Mouse (Mus musculus): ENCODE measurements around the gene Ptprq. TPM values are rescaled to one million over a fixed set of nuclear protein-coding genes. Genes with fewer than 3 reads are reported as not detected.

The Ptprq gene
- polyA plus RNA-seq, 1 experiment from 2014 or later = 0.02 TPM

- Histone ChIP-seq H3K27me3 (replicated peaks; ENCODE audit: control insufficient read depth, insufficient read depth, low read length) (no peaks in the 10 kb centered on the region), H3K27ac (ENCODE audit: low read length) (no peak within 1 kb of the TSS), H3K9ac (ENCODE audit: low read depth, low read length) (no peak within 1 kb of the TSS), H3K4me3 (ENCODE audit: low read length) (no peak within 1 kb of the TSS), H3K9me3 (ENCODE audit: control insufficient read depth, low read length) (no peaks in the 10 kb centered on the region), H3K36me3 (ENCODE audit: control insufficient read depth, insufficient read depth, low read length) (no peaks in the 10 kb centered on the region), H3K4me1 (ENCODE audit: control insufficient read depth, insufficient read depth, low read length) (no peaks in the 10 kb centered on the region), H3K4me2 (ENCODE audit: low read depth, low read length) (no peak within 1 kb of the TSS)
- no peak for ATAC-seq
- WGBS = 61% methylated on average over 8 of the region's 8 CpGs
These were observed 234.0 kb downstream of the Ptprq start, which contains the start of gene Myf5 for GRCm38 (mm10) chr10:107485870-107486269. Myf5 (minus strand) TSS chr10:107486134.

GRCm38 (mm10) chr10:107484050-107484449, 235.8 kb downstream of the Ptprq start:
- no peak for ATAC-seq
- 60% methylated on average over 10 of the region's 10 CpGs for WGBS
- Histone ChIP-seq H3K27ac (ENCODE audit: low read length) (no peak overlapping the region), H3K36me3 (ENCODE audit: control insufficient read depth, insufficient read depth, low read length) (no peaks in the 10 kb centered on the region), H3K9me3 (ENCODE audit: control insufficient read depth, low read length) (no peaks in the 10 kb centered on the region), H3K9ac (ENCODE audit: low read depth, low read length) (no peak overlapping the region), H3K4me2 (ENCODE audit: low read depth, low read length) (no peak overlapping the region), H3K4me3 (ENCODE audit: low read length) (no peak overlapping the region), H3K4me1 (ENCODE audit: control insufficient read depth, insufficient read depth, low read length) (no peaks in the 10 kb centered on the region), H3K27me3 (replicated peaks; ENCODE audit: control insufficient read depth, insufficient read depth, low read length) (no peaks in the 10 kb centered on the region)

GRCm38 (mm10) chr10:107473497-107473896, 246.4 kb downstream of the Ptprq start:
- no peak overlapping the region for H3K27ac ChIP-seq (ENCODE audit: low read length)
- H3K9ac ChIP-seq (ENCODE audit: low read depth, low read length) = no peak overlapping the region
- no peaks in the 10 kb centered on the region for H3K4me1 ChIP-seq (ENCODE audit: control insufficient read depth, insufficient read depth, low read length)
- H3K27me3 ChIP-seq (replicated peaks; ENCODE audit: control insufficient read depth, insufficient read depth, low read length) = no peaks in the 10 kb centered on the region
- WGBS = 45% methylated on average over 2 of the region's 2 CpGs
- H3K36me3 ChIP-seq (ENCODE audit: control insufficient read depth, insufficient read depth, low read length) = no peaks in the 10 kb centered on the region
- no peak overlapping the region for H3K4me2 ChIP-seq (ENCODE audit: low read depth, low read length)
- H3K4me3 ChIP-seq (ENCODE audit: low read length) = no peak overlapping the region
- no peaks in the 10 kb centered on the region for H3K9me3 ChIP-seq (ENCODE audit: control insufficient read depth, low read length)
- no peak for ATAC-seq

- Histone ChIP-seq H3K36me3 (ENCODE audit: control insufficient read depth, insufficient read depth, low read length) (no peaks in the 10 kb centered on the region), H3K27me3 (replicated peaks; ENCODE audit: control insufficient read depth, insufficient read depth, low read length) (no peaks in the 10 kb centered on the region), H3K27ac (ENCODE audit: low read length) (no peak overlapping the region), H3K4me3 (ENCODE audit: low read length) (no peak overlapping the region), H3K9me3 (ENCODE audit: control insufficient read depth, low read length) (no peaks in the 10 kb centered on the region), H3K4me2 (ENCODE audit: low read depth, low read length) (no peak overlapping the region), H3K9ac (ENCODE audit: low read depth, low read length) (no peak overlapping the region), H3K4me1 (ENCODE audit: control insufficient read depth, insufficient read depth, low read length) (no peaks in the 10 kb centered on the region)
- ATAC-seq = no peak
- WGBS = 77% methylated on average over 5 of the region's 5 CpGs
These were observed 248.1 kb downstream of the Ptprq start for GRCm38 (mm10) chr10:107471712-107472111.

GRCm38 (mm10) chr10:107467819-107468218, 252.0 kb downstream of the Ptprq start:
- no peak for ATAC-seq
- Histone ChIP-seq H3K27ac (ENCODE audit: low read length) (no peak overlapping the region), H3K4me2 (ENCODE audit: low read depth, low read length) (no peak overlapping the region), H3K4me1 (ENCODE audit: control insufficient read depth, insufficient read depth, low read length) (no peaks in the 10 kb centered on the region), H3K36me3 (ENCODE audit: control insufficient read depth, insufficient read depth, low read length) (no peaks in the 10 kb centered on the region), H3K9me3 (ENCODE audit: control insufficient read depth, low read length) (no peaks in the 10 kb centered on the region), H3K4me3 (ENCODE audit: low read length) (no peak overlapping the region), H3K9ac (ENCODE audit: low read depth, low read length) (no peak overlapping the region), H3K27me3 (replicated peaks; ENCODE audit: control insufficient read depth, insufficient read depth, low read length) (no peaks in the 10 kb centered on the region)
- 63% methylated on average over 7 of the region's 7 CpGs for WGBS

Small RNA genes within 50 kb of the gene (microRNA-seq; reads per million reads assigned to microRNA genes)
- gene Gm44403 = not detected

Other genes starting within 250 kb of the Ptprq start
- 0.06 TPM in 1 of 2 replicates, not detected in the other for gene Myf5, start 233.9 kb downstream of the Ptprq start, polyA plus RNA-seq (2015; fragmentation: Nextera tagmentation; extraction: Ambion mirVana)
- gene Myf6, start 225.3 kb downstream of the Ptprq start, polyA plus RNA-seq (2015; fragmentation: Nextera tagmentation; extraction: Ambion mirVana) = not detected in 2 replicates
- 0.02 TPM in 2 replicates for gene Otogl, start 192.1 kb upstream of the Ptprq start, polyA plus RNA-seq (2015; fragmentation: Nextera tagmentation; extraction: Ambion mirVana)